Mouse (Mus musculus) limb, embryonic 13.5 days (tissue): ENCODE data around the gene Tmco4. TPM values are rescaled to one million over a fixed set of nuclear protein-coding genes. Genes with fewer than 3 reads are reported as not detected.

Experiments used
- ATAC-seq: fragments of 200-750 bp; cut with Nextera tagmentation; 2 replicates; pipeline ENCODE4 v1.8.0; 2017; ENCODE audit warnings: low read depth, moderate number of reproducible peaks, moderate TSS enrichment; ENCODE audit not compliant: low FRiP score
- H3K27ac ChIP-seq: fragments of 300-500 bp; sonication (generic); 2 replicates; pipeline ENCODE4 v1.5.1; 2015; ENCODE audit warnings: inconsistent platforms, mild to moderate bottlenecking, moderate library complexity
- H3K27me3 ChIP-seq: fragments of 300-500 bp; sonication (generic); 2 replicates; pipeline ENCODE4 v1.6.1; 2015; ENCODE audit warnings: mild to moderate bottlenecking, inconsistent platforms
- H3K36me3 ChIP-seq: fragments of 300-500 bp; sonication (generic); 2 replicates; pipeline ENCODE4 v1.6.1; 2015; ENCODE audit warnings: inconsistent platforms, mild to moderate bottlenecking, moderate library complexity
- H3K4me1 ChIP-seq: fragments of 300-500 bp; sonication (generic); 2 replicates; pipeline ENCODE4 v1.6.1; 2015; ENCODE audit warnings: inconsistent platforms
- H3K4me2 ChIP-seq: fragments of 300-500 bp; sonication (generic); replicated peaks from 2 replicates; pipeline ENCODE4 v1.6.1; 2015; ENCODE audit warnings: inconsistent platforms, mild to moderate bottlenecking, moderate library complexity
- H3K4me3 ChIP-seq: fragments of 300-500 bp; sonication (generic); 2 replicates; pipeline ENCODE4 v1.5.1; 2015; ENCODE audit warnings: moderate library complexity, mild to moderate bottlenecking, inconsistent platforms
- H3K9ac ChIP-seq: fragments of 300-500 bp; sonication (generic); 2 replicates; pipeline ENCODE4 v1.6.1; 2015; ENCODE audit warnings: mild to moderate bottlenecking, inconsistent platforms
- H3K9me3 ChIP-seq: fragments of 300-500 bp; sonication (generic); 2 replicates; pipeline ENCODE4 v1.6.1; 2016; ENCODE audit warnings: inconsistent platforms
- WGBS: fragments of 180-500 bp; shearing (Covaris S2); methylation state at CpG from one replicate; pipeline ENCODE4 v1.1.7; 2015; 5-methylcytosine and 5-hydroxymethylcytosine counted together
- polyA plus RNA-seq: library from polyadenylated mRNA; unstranded; fragments of >200 nt; fragmentation: Nextera tagmentation; extraction: Ambion mirVana; gene quantifications from 2 replicates; pipeline ENCODE4 v1.2.1, GENCODE M21; 2015

Gene Tmco4
- polyA plus RNA-seq, 1 experiment from 2014 or later = 3.7 TPM

DNA sequence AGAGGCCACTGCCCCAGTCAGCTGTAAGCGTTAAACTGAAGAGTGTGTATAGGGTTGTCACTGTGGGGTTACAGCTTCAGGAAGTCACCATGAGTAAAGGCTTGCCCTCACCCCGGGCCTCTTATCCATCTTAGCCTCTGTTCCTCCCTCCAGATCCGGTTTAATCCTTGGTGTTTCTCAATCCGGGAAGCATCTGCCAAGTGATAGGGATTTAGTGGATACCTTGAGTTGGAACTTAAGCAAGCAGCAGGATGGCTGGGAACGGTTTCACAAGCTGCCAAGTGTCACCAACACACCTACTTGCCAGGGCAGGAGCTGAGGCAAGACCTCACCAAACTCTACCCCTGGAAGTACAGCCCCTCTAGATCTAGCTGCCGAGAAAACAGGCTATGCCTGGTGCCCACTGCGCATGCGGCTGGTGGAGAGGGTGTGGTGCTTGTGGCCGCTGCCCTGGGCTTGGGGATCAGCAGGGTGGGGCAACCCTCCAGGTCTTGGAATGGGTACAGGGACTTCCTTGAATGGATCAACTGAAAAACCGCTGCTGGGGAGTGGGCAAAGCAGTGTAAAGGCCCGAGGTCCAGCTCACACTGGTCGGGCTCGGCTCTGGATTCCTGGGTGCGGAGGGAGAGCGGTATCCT, 117.7 kb downstream of the Tmco4 start:
- H3K9me3 ChIP-seq = peaks cover 6% of the 10 kb centered on the region; the same call in 1 of the 2 replicates
- 59% methylated on average over 15 of the region's 15 CpGs for WGBS
- H3K36me3 ChIP-seq = peaks cover 8% of the 10 kb centered on the region
- H3K27me3 ChIP-seq = peaks cover 21% of the 10 kb centered on the region
- peaks cover 56% of the 10 kb centered on the region for H3K4me1 ChIP-seq
- H3K27ac ChIP-seq = peak overlapping the region; percentile 91; the same call in 1 of the 2 replicates
- no peak for ATAC-seq
- peak overlapping the region; percentile 94 for H3K9ac ChIP-seq
- peak overlapping the region; percentile 91 for H3K4me2 ChIP-seq
- peak overlapping the region; percentile 78 for H3K4me3 ChIP-seq

DNA sequence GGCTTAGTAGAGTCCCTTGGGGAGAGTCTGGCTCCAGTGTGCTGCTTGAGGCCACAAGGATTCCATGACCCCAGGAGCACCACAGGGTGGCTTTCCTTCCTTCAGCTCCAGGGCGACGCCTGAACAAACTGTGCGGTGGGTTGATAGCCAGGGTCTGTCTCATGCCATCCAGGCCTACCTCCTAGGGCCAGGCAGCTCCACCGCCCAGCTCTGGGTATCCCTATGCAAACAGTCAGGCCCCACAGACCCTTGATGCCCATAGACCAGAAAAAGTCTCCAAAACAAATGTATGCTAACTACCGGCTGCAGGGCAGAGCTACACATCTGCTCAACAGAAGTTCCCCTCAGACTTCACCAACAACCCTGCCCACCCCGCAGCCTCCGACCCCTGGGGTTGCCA, 118.4 kb downstream of the Tmco4 start:
- peaks cover 20% of the 10 kb centered on the region for H3K27me3 ChIP-seq
- H3K4me3 ChIP-seq = peak overlapping the region; percentile 78
- H3K27ac ChIP-seq = peak overlapping the region; percentile 91
- peak overlapping the region; percentile 94 for H3K9ac ChIP-seq
- ATAC-seq = no peak
- peak overlapping the region; percentile 91 for H3K4me2 ChIP-seq
- H3K4me1 ChIP-seq = peaks cover 62% of the 10 kb centered on the region
- 23% methylated on average over 7 of the region's 7 CpGs for WGBS
- H3K36me3 ChIP-seq = peaks cover 8% of the 10 kb centered on the region
- H3K9me3 ChIP-seq = peaks cover 6% of the 10 kb centered on the region; the same call in 1 of the 2 replicates

DNA sequence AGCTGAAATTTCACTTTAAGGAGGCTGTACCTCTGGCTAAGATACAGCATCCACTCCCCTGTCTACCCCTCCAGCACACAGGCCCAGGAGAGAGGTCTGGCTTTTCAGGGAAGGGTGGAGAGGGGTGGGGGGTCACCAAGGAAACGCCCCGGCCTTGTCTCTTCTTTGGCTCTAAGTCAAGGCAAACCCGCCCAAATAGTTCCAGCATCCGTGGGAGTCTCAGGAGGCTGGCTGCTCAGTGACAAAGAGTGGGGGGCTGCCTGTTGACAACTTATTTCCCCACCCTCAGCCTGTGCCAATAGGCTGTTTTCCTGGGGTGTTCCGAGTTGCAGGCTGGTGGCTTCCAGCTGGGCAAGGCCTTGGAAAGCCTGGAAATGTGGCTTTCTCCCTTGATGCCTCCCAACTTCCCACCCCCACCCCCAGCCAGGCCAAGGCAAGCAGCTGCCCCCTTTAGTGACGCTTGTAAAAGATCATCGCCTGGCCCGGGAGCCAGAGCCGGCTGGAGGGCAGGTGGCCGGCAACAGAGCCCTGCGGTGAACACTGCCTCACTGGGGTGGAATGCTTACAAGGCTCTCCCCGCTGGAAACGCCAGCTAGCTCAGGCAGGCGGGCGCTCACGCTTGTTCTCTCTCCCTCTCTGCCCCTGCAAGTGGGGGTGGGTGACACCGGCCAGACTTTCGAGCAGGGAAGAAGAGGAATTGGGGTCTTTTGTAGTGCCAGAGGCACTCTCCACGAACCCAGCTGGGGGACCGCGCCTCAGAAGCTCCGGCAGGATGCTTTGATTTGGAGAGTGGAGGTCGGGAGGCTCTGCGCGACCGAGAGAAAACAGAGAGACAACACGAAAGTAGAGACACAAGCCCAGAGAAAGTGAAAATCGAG, 119.0 kb downstream of the Tmco4 start:
- Histone ChIP-seq H3K9ac (peak overlapping the region; percentile 94), H3K27me3 (peaks cover 20% of the 10 kb centered on the region), H3K4me1 (peaks cover 64% of the 10 kb centered on the region), H3K9me3 (peaks cover 6% of the 10 kb centered on the region; the same call in 1 of the 2 replicates), H3K4me2 (peak overlapping the region; percentile 91), H3K27ac (peak overlapping the region; percentile 91), H3K4me3 (peak overlapping the region; percentile 78), H3K36me3 (peaks cover 8% of the 10 kb centered on the region)
- 3% methylated on average over 28 of the region's 28 CpGs for WGBS
- peak; percentile 51 for ATAC-seq

DNA sequence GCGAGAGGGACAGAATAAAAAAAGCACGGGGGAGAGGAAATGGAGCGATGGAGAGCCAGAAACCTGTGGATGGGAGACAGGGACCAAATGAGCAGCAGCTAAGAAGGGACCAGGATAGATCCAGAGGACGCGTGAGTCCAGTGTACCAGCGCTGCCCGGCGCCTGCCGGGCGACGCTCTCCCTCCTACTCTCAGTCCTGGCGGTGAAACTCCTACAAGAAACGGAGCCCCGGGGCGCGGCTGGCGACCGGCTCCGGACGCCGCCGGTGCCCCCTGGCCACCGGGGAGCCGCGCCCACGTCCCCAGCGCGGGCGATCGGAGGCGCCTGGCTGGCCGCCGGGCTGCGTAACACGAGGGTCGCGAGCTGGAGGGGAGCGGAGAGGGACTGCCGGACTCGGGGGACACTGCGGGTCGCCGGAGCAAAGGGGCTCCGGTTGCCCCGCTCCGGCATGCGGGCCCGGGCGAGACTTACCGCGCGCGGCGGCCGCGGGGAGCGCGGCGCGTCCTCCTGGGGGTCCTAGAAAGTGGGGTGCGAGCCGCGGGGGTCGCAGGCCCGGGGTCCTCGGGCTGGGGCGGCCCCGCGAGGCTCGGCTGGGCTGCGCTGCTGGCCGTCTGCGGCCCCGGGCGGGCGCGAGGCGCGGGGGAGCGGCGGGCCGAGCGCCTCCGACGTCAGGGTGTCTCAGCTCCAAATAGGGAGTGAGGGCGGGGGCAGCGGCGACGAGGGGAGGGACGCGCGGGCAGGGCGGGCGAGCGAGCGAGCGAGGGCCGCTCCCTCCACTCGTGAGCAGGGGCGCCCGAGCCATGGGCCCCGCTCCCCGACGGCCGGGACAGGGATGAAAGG, 119.9 kb downstream of the Tmco4 start, which contains the start of gene Nbl1:
Nbl1 (minus strand) TSS at position 638 of the 840 bp plus-strand sequence.
- Histone ChIP-seq H3K27ac (peak within 1 kb of the TSS; percentile 91), H3K4me1 (peaks cover 56% of the 10 kb centered on the region), H3K9me3 (peaks cover 6% of the 10 kb centered on the region; the same call in 1 of the 2 replicates), H3K27me3 (peaks cover 20% of the 10 kb centered on the region), H3K4me3 (peak within 1 kb of the TSS; percentile 78), H3K9ac (peak within 1 kb of the TSS; percentile 94), H3K36me3 (peaks cover 8% of the 10 kb centered on the region), H3K4me2 (peak within 1 kb of the TSS; percentile 91)
- under 1% methylated on average over 91 of the region's 105 CpGs for WGBS
- peak; percentile 29 for ATAC-seq

DNA sequence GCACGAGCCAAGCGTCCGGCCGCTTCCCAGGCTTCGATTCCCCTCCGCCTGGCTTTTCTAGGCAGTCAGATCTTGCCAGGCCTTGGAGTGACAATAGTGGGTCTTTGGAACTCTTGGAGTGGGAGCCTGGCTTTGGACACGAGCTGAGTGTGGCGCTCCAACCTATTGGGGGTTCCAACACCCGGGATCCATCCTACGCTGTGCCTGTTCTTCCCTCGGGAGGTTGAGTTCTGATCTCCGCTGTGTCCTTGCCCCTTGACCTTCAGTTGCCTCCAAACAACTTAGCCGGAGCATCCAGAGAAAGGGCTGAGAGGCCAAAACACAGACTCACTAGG, 120.5 kb downstream of the Tmco4 start:
- H3K27ac ChIP-seq = peak overlapping the region; percentile 0; the same call in 1 of the 2 replicates
- peak overlapping the region; percentile 94 for H3K9ac ChIP-seq
- peaks cover 20% of the 10 kb centered on the region for H3K27me3 ChIP-seq
- peaks cover 8% of the 10 kb centered on the region for H3K36me3 ChIP-seq
- WGBS = 24% methylated on average over 13 of the region's 13 CpGs
- H3K9me3 ChIP-seq = peaks cover 6% of the 10 kb centered on the region; the same call in 1 of the 2 replicates
- peak overlapping the region; percentile 91 for H3K4me2 ChIP-seq
- H3K4me3 ChIP-seq = peak overlapping the region; percentile 78
- peaks cover 54% of the 10 kb centered on the region for H3K4me1 ChIP-seq
- ATAC-seq = no peak

DNA sequence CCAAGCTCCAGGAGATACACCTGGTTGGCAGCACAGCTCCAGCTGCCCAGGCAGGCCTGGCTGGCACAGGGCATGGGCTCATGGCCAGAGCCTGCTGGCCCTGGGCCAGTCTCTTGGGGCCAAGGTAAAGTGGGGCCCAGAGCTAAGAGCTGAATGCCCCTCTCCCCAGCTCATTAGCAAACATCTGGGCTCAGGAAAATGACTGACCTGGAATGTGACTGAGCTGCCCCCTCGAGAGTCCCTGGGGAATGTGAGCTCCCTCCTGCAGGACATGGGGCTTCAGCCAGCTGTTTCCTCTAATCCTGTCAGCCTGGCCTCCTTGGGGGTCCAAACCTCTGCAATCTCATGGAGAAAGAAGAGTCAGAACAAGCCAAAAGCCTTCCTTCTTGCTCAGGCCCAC, 122.7 kb downstream of the Tmco4 start:
- WGBS = 24% methylated on average over 1 of the region's 1 CpGs
- no peak overlapping the region for H3K4me2 ChIP-seq
- no peak overlapping the region for H3K27ac ChIP-seq
- no peak overlapping the region for H3K9ac ChIP-seq
- peaks cover 20% of the 10 kb centered on the region for H3K27me3 ChIP-seq
- peaks cover 33% of the 10 kb centered on the region for H3K4me1 ChIP-seq
- H3K4me3 ChIP-seq = no peak overlapping the region
- ATAC-seq = no peak
- peaks cover 3% of the 10 kb centered on the region; the same call in 1 of the 2 replicates for H3K36me3 ChIP-seq
- H3K9me3 ChIP-seq = peaks cover 6% of the 10 kb centered on the region; the same call in 1 of the 2 replicates

DNA sequence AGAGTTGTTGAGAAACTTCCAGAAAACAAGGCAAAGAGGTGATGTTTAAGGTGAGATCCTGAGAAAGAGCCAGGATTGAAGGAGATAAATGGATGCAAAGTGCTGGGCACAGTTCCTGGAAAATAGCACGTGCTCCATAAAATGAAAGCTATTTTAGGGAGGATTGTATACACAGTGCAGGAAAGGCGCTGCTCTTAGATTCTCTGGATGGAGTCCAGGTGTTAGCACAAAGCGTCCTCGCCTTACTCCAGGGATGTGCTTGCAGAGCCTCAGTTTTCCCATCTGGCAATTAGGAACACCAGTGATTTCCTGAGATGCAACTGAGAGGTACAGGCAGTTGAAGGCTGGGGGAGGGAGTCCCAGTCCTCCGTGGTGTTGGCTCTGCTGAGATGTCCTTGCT, 123.5 kb downstream of the Tmco4 start:
- WGBS = 49% methylated on average over 5 of the region's 5 CpGs
- Histone ChIP-seq H3K4me2 (no peak overlapping the region), H3K27ac (no peak overlapping the region; the same call in 1 of the 2 replicates), H3K36me3 (no peaks in the 10 kb centered on the region; the same call in 1 of the 2 replicates), H3K4me3 (no peak overlapping the region), H3K4me1 (peaks cover 25% of the 10 kb centered on the region), H3K9me3 (peaks cover 6% of the 10 kb centered on the region; the same call in 1 of the 2 replicates), H3K27me3 (peaks cover 15% of the 10 kb centered on the region), H3K9ac (no peak overlapping the region)
- no peak for ATAC-seq

DNA sequence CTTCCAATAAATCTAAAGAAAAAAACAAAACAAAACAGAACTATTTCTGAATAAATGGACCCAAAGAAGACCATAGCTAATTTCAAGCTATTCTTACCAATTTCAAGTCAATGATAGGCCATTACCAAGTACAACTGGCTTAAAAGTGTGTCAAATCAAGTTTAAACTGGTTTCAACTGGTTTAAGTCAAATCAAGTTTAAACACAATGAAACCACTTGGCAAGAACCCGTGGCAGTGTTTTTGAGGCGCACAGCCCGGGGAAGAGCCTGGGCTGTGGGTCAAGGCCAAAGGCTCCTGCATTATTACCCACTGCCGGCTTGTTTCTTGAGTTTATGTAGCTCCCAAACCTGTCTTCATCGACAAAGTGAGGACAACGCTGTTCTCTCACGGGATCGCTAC, 127.6 kb downstream of the Tmco4 start:
- no peak overlapping the region for H3K4me3 ChIP-seq
- H3K9ac ChIP-seq = no peak overlapping the region
- no peak overlapping the region for H3K4me2 ChIP-seq
- H3K36me3 ChIP-seq = peaks cover 33% of the 10 kb centered on the region
- 94% methylated on average over 8 of the region's 8 CpGs for WGBS
- H3K27ac ChIP-seq = no peak overlapping the region
- H3K4me1 ChIP-seq = peaks cover 28% of the 10 kb centered on the region
- no peaks in the 10 kb centered on the region for H3K9me3 ChIP-seq
- H3K27me3 ChIP-seq = no peaks in the 10 kb centered on the region
- no peak for ATAC-seq

DNA sequence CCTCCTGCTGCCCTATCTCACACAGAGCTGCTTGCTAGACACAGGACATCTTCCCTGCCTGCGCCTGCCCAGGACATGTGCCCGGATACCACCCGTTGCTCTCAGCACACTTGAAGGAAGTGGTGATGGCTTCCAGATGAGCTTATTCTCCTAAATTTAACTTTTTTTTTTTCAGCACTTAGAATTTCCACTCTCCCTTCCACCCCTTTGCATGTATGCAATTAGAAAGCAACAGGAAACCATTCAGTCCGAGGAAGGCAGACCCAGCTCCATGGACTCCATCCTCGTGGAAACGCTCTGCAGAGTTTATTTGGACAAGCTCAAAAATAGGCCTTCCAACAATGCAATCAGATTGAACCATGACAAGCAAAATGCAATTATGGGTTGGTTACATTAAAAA, 128.9 kb downstream of the Tmco4 start:
- H3K9ac ChIP-seq = no peak overlapping the region
- H3K4me1 ChIP-seq = peaks cover 26% of the 10 kb centered on the region
- no peaks in the 10 kb centered on the region for H3K9me3 ChIP-seq
- peaks cover 33% of the 10 kb centered on the region for H3K36me3 ChIP-seq
- WGBS = 57% methylated on average over 6 of the region's 6 CpGs
- H3K27ac ChIP-seq = no peak overlapping the region; the same call in 1 of the 2 replicates
- H3K4me2 ChIP-seq = no peak overlapping the region
- H3K27me3 ChIP-seq = no peaks in the 10 kb centered on the region
- H3K4me3 ChIP-seq = no peak overlapping the region
- ATAC-seq = no peak

DNA sequence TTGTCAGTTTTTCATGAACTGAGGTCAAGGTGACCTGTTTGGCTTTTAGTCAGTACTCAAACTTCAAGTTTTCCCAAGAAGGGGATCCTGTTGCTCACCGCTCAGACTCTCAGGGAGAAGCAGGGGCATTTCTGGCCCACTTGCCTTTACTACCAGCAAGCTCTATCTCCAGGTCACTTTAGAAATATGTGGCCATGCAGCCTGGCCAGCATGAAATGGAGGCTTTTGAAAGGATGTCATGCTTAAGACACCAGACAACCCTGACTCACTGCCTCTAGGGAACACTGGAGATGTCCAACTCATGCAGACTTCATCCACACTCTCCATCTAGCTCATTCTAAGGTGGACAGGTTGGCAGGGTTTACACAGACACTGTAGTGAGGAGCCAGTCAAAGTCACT, 132.8 kb downstream of the Tmco4 start:
- no peak overlapping the region for H3K9ac ChIP-seq
- ATAC-seq = no peak
- peaks cover 29% of the 10 kb centered on the region for H3K4me1 ChIP-seq
- WGBS = 89% methylated on average over 1 of the region's 1 CpGs
- H3K27me3 ChIP-seq = no peaks in the 10 kb centered on the region
- no peak overlapping the region for H3K4me2 ChIP-seq
- no peaks in the 10 kb centered on the region for H3K9me3 ChIP-seq
- no peak overlapping the region for H3K4me3 ChIP-seq
- H3K36me3 ChIP-seq = peaks cover 33% of the 10 kb centered on the region
- no peak overlapping the region for H3K27ac ChIP-seq
